Mouse (Mus musculus) midbrain, postnatal 0 days (tissue): ENCODE measurements around the gene Vwa7. TPM values are rescaled to one million over a fixed set of nuclear protein-coding genes. Genes with fewer than 3 reads are reported as not detected.
"Not testable (repeated sequence)": the region's sequence is repeated elsewhere in the genome, so short reads cannot be mapped to it uniquely, and the experiment has no call there.

ENCODE experiments used
- ATAC-seq: fragments of 200-750 bp; cut with Nextera tagmentation; 2 replicates; pipeline ENCODE4 v1.8.0; 2017; ENCODE audit warnings: moderate number of reproducible peaks, mild to moderate bottlenecking, moderate TSS enrichment, moderate library complexity; ENCODE audit not compliant: low FRiP score
- DNase-seq: peaks from one replicate; pipeline ENCODE4 v3.0.0-alpha.2; 2015; ENCODE audit warnings: low spot score
- H3K27ac ChIP-seq: fragments of 300-500 bp; sonication (generic); 2 replicates; pipeline ENCODE4 v1.5.1; 2014; ENCODE audit warnings: low read depth, mild to moderate bottlenecking, low read length, mixed read lengths
- H3K27me3 ChIP-seq: fragments of 300-500 bp; sonication (generic); 2 replicates; pipeline ENCODE4 v1.6.1; 2014; ENCODE audit warnings: low read length, control low read depth, mixed read lengths; ENCODE audit not compliant: insufficient read depth
- H3K36me3 ChIP-seq: fragments of 300-500 bp; sonication (generic); 2 replicates; pipeline ENCODE4 v1.6.1; 2014; ENCODE audit warnings: low read length, control low read depth, mixed read lengths; ENCODE audit not compliant: insufficient read depth
- H3K4me1 ChIP-seq: fragments of 300-500 bp; sonication (generic); 2 replicates; pipeline ENCODE4 v1.6.1; 2014; ENCODE audit warnings: mild to moderate bottlenecking, control low read depth, antibody characterized with exemption, low read length, mixed read lengths; ENCODE audit not compliant: insufficient read depth
- H3K4me2 ChIP-seq: fragments of 300-500 bp; sonication (generic); 2 replicates; pipeline ENCODE4 v1.6.1; 2014; ENCODE audit warnings: low read depth, mild to moderate bottlenecking, low read length, mixed read lengths; ENCODE audit not compliant: poor library complexity, severe bottlenecking
- H3K4me3 ChIP-seq: fragments of 300-500 bp; sonication (generic); 2 replicates; pipeline ENCODE4 v1.5.1; 2014; ENCODE audit warnings: low read depth, mild to moderate bottlenecking, low read length, moderate library complexity
- H3K9ac ChIP-seq: fragments of 300-500 bp; sonication (generic); replicated peaks from 2 replicates; pipeline ENCODE4 v1.6.1; 2014; ENCODE audit warnings: mild to moderate bottlenecking, low read length, moderate library complexity, mixed read lengths; ENCODE audit not compliant: poor library complexity, severe bottlenecking
- H3K9me3 ChIP-seq: fragments of 300-500 bp; sonication (generic); 2 replicates; pipeline ENCODE4 v1.6.1; 2016; ENCODE audit warnings: low read length, control low read depth
- CTCF ChIP-seq: IDR thresholded peaks from 2 replicates; pipeline ENCODE4 v1.5.1; 2016; ENCODE audit warnings: antibody characterized with exemption, mild to moderate bottlenecking
- WGBS: fragments of 180-500 bp; shearing (Covaris S2); extraction: QIAGEN DNeasy Blood & Tissue Kit; methylation state at CpG from one replicate; pipeline ENCODE4 v1.1.7; 2014; 5-methylcytosine and 5-hydroxymethylcytosine counted together
- polyA plus RNA-seq: library from polyadenylated mRNA; unstranded; fragments of >200 nt; fragmentation: Nextera tagmentation; extraction: Ambion mirVana; gene quantifications from 2 replicates; pipeline ENCODE4 v1.2.1, GENCODE M21; 2015
- total RNA-seq: library from RNA; depleted of rRNA; stranded (reverse); fragments of >200 nt; gene quantifications from 2 replicates; pipeline ENCODE4 v1.2.3, GENCODE M21; 2014

Gene Vwa7
- total and polyA plus RNA-seq, 2 experiments from 2014 or later: 0.14 to 0.44 TPM

- Histone ChIP-seq H3K36me3 (peaks cover 15% of the 10 kb centered on the region), H3K27me3 (no peaks in the 10 kb centered on the region), H3K27ac (no peak overlapping the region), H3K4me3 (peak overlapping the region; percentile 85), H3K9me3 (no peaks in the 10 kb centered on the region), H3K4me2 (peak overlapping the region; percentile 94), H3K9ac (peak overlapping the region; percentile 46), H3K4me1 (peaks cover 6% of the 10 kb centered on the region)
- DNase-seq (no peak), ATAC-seq (no peak)
- 12% methylated on average over 12 of the region's 12 CpGs for WGBS
- TF ChIP-seq CTCF: no peak
These were observed 14.1 kb upstream of the Vwa7 start for GRCm38 (mm10) chr17:35002153-35002865.

- no peak for DNase-seq
- no peak overlapping the region for H3K27ac ChIP-seq
- no peak for ATAC-seq
- peaks cover 6% of the 10 kb centered on the region for H3K4me1 ChIP-seq
- 77% methylated on average over 9 of the region's 9 CpGs for WGBS
- H3K9ac ChIP-seq: peak overlapping the region; percentile 46; the same call in 1 of the 2 replicates
- H3K36me3 ChIP-seq: peaks cover 15% of the 10 kb centered on the region
- no peak for TF ChIP-seq CTCF
- H3K4me3 ChIP-seq: no peak overlapping the region
- H3K4me2 ChIP-seq: no peak overlapping the region
- no peaks in the 10 kb centered on the region for H3K9me3 ChIP-seq
- no peaks in the 10 kb centered on the region for H3K27me3 ChIP-seq
These were observed 13.1 kb upstream of the Vwa7 start for GRCm38 (mm10) chr17:35003022-35003838.

- 95% methylated on average over 17 of the region's 17 CpGs for WGBS
- ATAC-seq (no peak), DNase-seq (no peak)
- no peak for TF ChIP-seq CTCF
- no peak overlapping the region for H3K27ac ChIP-seq
- peaks cover 6% of the 10 kb centered on the region for H3K4me1 ChIP-seq
- no peaks in the 10 kb centered on the region for H3K27me3 ChIP-seq
- peaks cover 21% of the 10 kb centered on the region for H3K36me3 ChIP-seq
- no peaks in the 10 kb centered on the region for H3K9me3 ChIP-seq
- no peak overlapping the region for H3K4me3 ChIP-seq
- H3K4me2 ChIP-seq: no peak overlapping the region
- H3K9ac ChIP-seq: no peak overlapping the region
These were observed 12.2 kb upstream of the Vwa7 start for GRCm38 (mm10) chr17:35004075-35004717.

- Histone ChIP-seq H3K27me3 (no peaks in the 10 kb centered on the region), H3K9me3 (no peaks in the 10 kb centered on the region), H3K4me2 (no peak overlapping the region), H3K9ac (no peak overlapping the region), H3K27ac (no peak overlapping the region), H3K4me3 (no peak overlapping the region), H3K4me1 (peaks cover 6% of the 10 kb centered on the region), H3K36me3 (peaks cover 25% of the 10 kb centered on the region)
- ATAC-seq (no peak), DNase-seq (no peak)
- TF ChIP-seq CTCF: no peak
- 93% methylated on average over 10 of the region's 10 CpGs for WGBS
These were observed 11.2 kb upstream of the Vwa7 start for GRCm38 (mm10) chr17:35005158-35005557.

GRCm38 (mm10) chr17:35005902-35006301, 10.5 kb upstream of the Vwa7 start:
- H3K9me3 ChIP-seq, H3K9ac ChIP-seq, H3K4me1 ChIP-seq, H3K4me2 ChIP-seq, ATAC-seq, H3K27ac ChIP-seq, H3K4me3 ChIP-seq, DNase-seq, H3K27me3 ChIP-seq: not testable (repeated sequence)
- peaks cover 32% of the 10 kb centered on the region for H3K36me3 ChIP-seq
- WGBS: 96% methylated on average over 4 of the region's 5 CpGs
